Mouse (Mus musculus) myocyte (in vitro differentiated cells): ENCODE data around the gene Lrrc8b.

Source experiments
- E2F4 ChIP-seq: IDR thresholded peaks from one replicate; pipeline ENCODE4 v1.6.1; 2011; ENCODE audit warnings: mild to moderate bottlenecking, control low read depth, moderate library complexity; ENCODE audit not compliant: insufficient read depth
- MAX ChIP-seq: IDR thresholded peaks from one replicate; pipeline ENCODE4 v1.6.1; 2011; ENCODE audit warnings: low read depth, mild to moderate bottlenecking, control low read depth
- MYOD1 ChIP-seq, 3 experiments: IDR thresholded peaks; one replicate each; pipeline ENCODE4 v1.6.1; 2011; ENCODE audit warnings: control low read depth in 2 of 3, low read depth in 2 of 3, mild to moderate bottlenecking in 2 of 3, moderate library complexity in 1 of 3; ENCODE audit not compliant: insufficient read length in 2 of 3, control insufficient read depth in 1 of 3
- MYOG ChIP-seq, 3 experiments: IDR thresholded peaks; one replicate each; pipeline ENCODE4 v1.6.1; 2011; ENCODE audit warnings: control low read depth in 2 of 3, low read depth in 2 of 3, mild to moderate bottlenecking in 2 of 3; ENCODE audit not compliant: insufficient read length in 2 of 3, control insufficient read depth in 1 of 3, insufficient read depth in 1 of 3
- POLR2A ChIP-seq: IDR thresholded peaks from one replicate; pipeline ENCODE4 v1.6.1; 2011; ENCODE audit warnings: low read depth, mild to moderate bottlenecking, control low read depth, moderate library complexity; ENCODE audit not compliant: insufficient read length

DNA sequence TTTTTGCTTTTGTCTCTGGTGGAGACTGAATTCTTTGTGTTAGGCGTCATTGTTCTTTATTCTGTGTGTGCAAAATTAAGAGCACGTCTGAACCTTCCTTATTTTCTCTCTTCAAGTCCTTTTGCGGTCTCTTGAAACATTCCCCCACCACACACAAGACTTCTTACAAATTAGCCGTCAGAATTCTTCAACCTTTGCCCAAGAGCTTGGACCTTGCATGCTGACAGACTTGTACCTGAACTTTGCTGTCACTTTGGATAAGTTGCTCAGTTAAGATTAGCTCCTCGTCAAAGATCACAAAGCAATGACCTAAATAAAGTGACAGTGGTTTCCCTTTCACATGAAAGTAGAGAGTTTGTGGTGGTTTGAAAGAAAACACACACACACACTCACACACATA is 3.3 kb downstream of the Lrrc8b start:
- no peak for TF ChIP-seq POLR2A
- no peak for TF ChIP-seq MAX
- TF ChIP-seq MYOD1 (IDR thresholded peaks at IDR 0.05; ENCODE audit: control insufficient read depth in 1 of 3, insufficient read length in 2 of 3, low read depth in 2 of 3): no peak
- TF ChIP-seq E2F4: no peak
- no peak for TF ChIP-seq MYOG (IDR thresholded peaks at IDR 0.05; ENCODE audit: control insufficient read depth in 1 of 3, insufficient read depth in 1 of 3, insufficient read length in 2 of 3, low read depth in 2 of 3)
